Mouse (Mus musculus) adrenal gland, postnatal 10 days (tissue): ENCODE results near the gene Sash1. TPM values are rescaled to one million over a fixed set of nuclear protein-coding genes. Genes with fewer than 3 reads are reported as not detected.

Experiments
- DNase-seq: peaks from one replicate; pipeline ENCODE4 v3.0.0; 2021; ENCODE audit warnings: mixed read lengths
- total RNA-seq, 2 experiments: library from RNA; stranded (reverse); gene quantifications; 2 replicates each; pipeline ENCODE4 v1.2.3; 2021

Gene Sash1
- total RNA-seq, 2 experiments from 2014 or later, result 47.7 to 50.6 TPM

DNA sequence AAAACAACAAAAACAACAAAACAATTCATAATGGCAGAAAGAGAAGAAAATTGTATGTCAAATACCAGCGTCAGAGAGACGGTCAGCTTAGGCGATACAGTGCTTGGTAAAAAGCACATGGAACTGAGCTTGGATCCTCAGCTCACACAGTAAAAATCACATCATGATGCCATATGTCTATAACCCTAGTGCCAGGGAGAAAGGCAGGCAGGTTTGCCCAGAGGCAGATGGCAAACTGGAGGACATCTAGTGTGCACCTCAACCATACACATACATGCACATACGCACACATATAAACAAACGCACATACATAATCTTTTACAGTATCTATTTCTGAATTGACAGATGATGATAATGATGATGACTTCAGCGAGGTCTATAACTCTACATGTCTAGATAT lies 96.8 kb downstream of the Sash1 start:
- DNase-seq, result no peak

DNA sequence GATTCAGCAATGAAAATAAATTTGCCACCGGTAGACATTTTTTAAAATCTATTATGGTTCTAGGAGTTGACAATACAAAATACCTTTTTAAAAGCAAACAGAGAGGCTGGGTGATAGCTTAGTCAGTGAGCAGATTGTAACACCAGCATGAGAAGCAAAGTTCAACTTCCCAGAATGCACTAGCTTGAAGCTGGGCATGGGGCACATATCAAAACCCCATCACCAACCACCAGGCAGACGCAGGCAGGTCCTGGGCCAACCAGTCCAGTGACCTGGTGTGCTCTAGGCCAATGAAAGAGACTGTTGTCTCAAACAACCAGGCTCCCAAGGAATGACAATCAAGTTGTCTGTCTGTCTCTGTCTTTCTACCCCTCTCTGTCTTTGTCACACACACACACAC lies 98.6 kb downstream of the Sash1 start:
- no peak for DNase-seq

DNA sequence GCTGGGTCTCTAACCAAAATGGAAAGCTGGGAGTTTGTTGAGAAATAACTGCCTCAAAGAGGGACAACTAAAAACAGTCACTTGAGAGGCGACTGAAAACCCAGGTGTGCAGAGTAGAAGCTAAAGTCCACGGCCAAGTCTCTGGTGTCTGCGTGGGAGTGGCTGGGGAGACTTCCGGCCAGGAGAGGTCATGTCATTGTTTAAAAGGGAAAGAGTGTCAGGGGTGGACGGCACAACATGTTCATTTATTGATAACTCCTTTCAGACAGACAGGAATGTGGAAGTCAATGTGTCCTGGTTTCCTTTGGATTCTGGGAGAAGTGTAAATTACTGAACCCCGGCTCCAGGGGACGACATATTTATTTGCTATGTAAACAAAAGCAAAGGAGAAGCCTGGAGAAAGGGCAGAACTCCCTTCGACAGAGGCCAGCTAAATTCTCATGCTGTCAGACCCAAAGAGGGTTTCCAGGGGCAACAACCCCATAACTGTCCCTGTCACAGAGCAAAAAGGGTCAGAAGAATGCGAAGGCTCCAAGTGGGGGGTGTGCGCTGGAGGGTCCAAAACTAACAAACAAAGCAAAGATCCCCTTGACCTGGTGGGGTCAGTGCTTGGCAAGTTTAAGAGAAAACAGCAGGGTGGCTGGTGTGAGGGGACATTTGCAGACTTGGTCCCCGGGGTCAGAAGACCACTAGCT lies 100.3 kb downstream of the Sash1 start:
- no peak for DNase-seq

DNA sequence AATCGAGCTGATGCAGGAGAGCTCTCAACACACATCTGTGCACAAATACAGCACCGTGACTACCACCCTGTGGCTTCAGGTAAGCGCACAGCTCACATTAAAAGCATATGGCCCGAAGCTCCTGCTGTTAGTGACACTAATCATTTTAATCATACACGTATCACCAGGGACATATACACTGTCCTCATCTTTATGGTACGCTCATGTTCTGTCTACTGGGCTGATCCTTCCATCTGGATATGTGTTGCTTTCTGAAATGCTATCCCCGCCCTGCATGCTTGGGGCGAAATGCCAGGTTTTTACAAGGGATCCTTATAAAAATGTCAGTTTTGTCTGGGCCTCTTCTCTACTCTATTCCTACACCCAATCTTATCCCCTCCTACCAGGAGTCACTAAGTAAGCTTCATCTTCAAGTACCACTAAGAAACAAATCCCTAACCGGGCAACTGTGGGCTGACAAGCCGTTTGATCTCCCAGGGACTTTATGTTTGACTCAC lies 103.9 kb downstream of the Sash1 start:
- DNase-seq, result no peak

DNA sequence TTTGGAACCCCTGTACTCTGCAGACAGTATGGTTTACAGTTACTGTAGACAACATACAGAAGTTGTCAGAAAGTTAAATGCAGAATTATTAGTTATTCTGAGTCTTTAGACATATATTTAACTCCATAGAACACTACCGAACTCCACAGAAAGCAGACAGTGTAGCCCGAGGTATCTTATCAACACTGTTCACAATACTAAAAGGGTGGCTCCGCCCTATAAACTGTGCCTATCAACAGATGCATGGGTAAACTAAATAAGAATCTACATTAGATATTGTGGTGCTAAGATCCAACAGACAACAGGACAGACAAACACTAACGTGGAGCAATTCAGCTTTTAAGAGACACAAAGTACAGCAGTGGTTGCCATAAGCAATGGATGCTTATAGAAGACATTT lies 106.0 kb downstream of the Sash1 start:
- DNase-seq, result no peak

DNA sequence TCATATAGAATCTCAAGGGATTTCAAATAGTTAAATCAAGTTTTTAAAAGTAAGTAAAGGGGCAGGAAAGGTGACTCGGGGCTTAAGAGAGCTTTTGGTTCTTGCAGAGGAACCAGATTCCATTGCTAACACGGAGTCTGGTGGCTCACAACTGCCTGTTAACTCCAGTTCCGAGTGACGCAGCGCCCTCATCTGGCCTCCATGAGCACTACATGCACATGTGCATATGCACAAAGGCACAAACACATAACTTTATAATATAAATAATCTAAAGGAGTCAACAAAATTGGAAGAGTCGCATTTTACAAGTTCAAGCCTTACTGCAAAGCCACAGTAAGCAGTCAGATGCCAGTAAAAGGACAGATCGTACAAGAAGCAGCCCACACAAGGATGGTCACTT lies 107.0 kb downstream of the Sash1 start:
- no peak for DNase-seq

DNA sequence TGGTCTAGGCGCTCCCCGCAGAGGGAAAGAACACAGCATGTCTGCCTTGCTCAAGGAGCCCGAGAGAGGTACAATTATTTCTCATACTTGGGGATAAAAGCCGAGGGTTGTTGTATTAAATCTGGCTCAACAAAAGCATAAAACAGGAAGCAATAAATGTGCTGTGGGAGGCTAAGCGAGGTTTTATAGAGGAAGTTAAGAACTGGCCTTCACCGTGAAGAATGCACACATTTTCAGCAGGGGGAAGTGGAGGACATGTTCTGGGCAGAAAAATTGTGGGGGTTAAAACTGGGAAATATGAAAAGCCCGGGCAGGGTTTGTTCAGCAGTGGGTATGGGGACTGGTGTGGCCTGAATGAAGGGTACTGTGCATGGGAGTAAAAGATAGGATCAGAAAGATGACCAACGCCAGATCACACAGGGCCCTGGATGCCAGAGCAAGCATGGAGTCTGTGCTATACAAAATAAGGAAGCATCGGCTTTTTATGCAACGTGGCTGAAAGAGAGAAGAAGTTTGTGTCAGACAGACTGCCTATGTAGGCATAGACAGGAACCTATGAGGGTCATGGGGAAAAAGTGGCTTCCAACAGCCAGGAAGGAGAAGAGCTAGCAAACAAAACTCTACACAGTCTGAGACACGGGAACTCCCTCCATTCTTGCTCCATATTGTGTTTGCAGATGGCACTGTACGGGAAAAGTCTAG lies 108.2 kb downstream of the Sash1 start:
- no peak for DNase-seq

DNA sequence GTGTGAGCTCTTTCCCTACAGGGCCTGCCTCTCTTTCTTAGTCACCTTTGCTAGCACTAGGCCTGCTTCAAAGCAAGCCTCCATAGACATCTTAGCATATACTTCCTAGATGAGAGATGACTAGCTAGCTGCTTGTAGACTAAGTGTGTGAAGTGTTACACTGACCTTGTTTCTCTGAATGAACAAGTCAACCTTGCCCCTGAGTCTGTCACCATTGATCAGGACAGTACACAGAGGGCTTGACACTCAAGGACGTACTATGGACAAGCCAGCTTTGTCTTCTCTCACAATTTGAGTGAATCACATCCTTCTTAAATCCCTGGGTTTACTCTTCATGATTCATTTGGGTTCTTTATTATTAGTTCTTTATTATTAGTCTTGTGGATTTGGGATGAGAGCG lies 109.1 kb downstream of the Sash1 start:
- peak; percentile 35 for DNase-seq

DNA sequence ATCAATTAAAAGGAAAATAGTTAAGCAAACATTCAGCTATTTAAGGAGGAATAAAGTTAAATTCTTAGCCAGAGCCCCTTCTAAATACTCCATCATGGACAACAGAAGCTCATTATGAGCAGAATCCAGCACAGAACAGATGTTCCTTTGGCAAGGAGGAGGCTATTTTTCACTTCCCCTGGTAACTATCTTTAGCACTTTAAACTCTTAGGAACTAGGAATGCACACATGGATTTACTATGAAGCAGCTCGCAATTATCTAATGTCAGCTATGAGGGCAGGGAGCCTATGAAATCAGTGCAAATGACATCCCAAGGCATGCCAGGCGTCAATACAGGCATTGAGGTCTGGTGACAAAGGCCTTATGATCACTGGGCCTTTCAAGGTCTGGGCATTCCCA lies 110.1 kb downstream of the Sash1 start:
- DNase-seq, result no peak

DNA sequence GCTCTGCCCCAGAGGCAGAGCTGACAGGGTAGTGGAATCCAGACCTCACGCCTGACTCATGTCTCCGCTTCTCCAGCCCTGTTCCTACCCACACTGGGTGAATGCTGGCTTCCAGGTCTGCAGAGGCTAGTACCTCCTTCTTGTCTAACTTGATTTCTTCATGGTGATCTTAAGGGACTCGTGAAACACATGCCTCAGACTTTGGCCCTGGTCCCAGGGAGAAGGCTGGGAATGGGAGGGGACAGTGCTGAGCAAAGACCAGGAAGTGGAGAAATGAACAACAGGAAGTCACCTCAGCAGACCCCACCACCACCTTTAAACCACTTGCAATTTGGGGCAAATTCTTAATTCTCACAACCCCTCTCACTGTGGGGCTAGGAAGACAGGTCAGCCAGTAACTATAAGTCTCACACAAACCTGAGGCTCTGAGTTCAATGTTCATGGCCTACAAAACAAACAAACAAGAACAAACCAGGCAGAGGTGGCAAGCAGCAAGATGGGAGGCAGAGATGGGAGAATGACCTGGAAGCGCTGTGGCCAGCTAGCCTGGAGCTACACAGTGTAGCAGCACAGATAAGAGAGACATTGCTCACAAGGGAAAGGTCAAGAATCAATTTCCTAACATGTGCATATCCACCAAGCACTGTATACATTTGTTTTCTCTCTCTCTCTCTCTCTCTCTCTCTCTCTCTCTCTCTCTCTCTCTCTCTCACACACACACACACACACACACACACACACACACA lies 113.2 kb downstream of the Sash1 start:
- peak; percentile 80 for DNase-seq

DNA sequence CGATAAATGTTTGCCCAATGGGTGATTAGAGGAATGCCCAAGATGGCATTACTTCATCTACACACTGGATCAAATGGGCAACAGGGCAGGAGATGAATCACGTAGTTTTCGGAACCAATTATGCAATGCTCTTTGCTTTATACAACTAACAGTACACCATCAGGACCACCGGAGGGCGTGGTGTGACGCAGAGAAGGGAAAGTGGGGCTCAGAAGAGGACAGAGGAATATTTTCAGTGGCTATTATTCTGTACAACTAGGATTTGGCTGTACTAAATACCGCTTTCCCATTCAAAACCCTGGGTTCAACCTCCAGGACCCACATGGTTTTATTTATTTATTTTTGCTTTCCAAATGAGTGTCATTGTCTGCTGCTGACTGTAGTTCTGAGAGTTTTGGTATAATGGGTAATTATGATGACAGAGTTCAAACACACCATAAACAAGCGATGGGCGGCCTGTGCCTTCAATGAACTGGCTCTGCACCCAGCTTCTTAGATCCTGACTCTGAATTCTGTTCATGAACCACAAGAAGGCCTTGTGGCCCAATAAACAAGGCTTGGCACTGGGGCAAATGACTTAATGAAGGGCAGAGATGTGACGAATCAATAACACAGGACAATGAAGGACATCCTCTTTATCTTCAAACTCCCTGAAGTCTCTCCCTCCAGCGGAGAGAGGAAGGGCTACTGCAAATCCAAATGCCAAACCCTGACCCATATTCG lies 114.8 kb downstream of the Sash1 start:
- DNase-seq, result peak; percentile 59

DNA sequence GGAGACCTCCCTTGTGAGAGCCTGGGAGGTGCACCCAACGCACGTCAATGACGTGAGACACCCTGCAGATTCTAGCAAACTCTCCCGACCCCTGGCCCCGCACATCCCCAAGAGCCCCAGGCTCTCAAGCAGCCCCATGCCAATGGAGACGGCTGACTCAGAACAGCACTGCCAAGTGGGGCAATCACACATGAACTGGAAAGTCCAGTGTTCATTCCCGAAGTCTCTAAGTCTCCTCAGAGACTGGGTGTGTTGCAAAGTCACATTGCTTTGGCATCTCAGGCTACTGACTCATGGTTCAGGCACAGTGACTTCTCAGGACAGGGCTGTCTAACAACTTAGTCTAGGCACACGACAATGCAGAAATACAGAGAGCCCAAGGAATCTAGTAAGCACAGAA lies 117.2 kb downstream of the Sash1 start:
- peak; percentile 70 for DNase-seq

DNA sequence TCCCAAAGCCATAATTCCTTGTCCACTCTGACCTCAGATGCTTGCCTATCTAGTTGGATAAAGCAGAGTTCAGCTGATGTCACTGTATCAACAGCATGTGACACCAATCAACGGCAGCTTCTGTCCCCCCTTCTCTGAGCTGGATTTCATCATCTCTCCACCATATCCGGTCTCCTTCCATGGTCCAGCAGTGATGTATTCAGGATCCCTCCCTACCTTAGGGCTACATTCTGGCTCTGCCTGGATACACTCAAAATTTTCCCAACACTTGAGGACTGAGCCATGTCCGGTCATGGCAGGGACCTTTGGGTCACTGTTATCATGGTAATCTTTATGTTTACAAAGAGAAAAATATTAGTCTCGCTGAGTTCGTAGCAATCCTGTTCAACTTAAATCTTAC lies 118.5 kb downstream of the Sash1 start:
- DNase-seq, result no peak

DNA sequence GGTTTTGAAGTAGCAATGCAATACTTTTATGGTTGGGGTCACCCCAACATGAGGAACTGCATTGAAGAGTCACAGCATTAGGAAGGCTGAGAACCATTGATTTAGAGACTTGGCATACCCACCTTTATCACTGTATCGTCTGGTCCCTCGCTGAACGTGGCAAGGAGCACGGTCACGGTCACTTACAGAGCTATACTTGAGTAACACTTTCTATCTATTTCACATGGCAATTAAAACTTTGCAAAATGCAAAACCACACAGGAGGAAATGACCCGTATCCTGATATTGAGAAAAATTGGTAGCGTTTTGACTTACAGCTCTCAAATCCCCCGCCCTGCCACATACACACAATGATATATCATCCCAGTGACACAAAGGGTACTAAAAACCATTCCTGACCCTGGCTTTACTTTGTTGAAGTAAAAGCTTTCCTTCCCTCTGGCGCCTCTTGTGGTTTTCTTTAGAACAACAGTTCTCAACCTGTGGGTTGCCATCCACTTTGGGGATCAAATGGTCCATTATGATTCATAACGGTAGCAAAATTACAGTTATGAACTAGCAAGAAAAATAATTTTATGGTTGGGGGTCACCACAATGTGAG lies 119.8 kb downstream of the Sash1 start:
- peak; percentile 51 for DNase-seq

DNA sequence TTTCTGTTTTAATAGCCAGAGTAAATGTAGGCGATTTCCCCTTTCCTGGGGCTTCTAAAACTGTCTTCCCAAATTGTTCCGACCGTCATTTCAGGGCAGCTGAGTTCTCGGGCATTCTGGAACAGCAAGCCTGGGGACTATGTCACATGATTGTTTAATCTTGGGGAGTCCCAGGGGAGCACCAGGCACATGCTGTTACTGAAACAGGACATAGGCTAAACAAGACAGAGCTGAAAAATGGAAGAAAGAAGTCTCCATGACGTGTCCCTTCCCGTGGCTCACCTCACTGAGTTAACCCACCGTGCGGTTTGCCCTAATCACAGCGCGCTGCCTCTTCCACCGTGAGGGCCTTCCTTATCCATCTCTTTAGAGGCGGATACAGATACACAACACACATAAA lies 123.1 kb downstream of the Sash1 start:
- DNase-seq, result peak; percentile 34

DNA sequence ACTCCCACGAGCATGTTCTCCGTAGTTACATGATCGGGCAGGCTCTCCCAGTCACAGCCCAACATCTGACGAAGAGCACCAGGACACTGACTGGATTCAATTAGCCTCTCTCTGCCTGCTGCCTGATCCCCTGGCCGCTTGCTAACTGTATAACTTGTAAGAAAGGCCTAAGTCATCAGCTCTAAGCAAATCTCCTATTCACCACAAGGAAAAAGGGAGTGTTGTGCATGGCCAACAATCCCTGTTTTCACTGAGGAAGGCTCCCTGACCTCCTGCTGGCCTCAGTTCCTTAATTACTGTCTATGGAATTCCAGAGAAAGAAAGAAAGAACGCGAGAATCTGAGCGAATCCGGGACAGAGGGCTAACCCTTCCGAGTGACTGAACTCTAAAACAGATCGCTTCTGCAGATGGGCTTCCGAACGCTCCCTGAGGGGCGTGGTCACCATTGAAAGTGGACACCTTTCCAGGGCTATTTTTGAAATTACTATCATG lies 123.6 kb downstream of the Sash1 start:
- DNase-seq, result peak; percentile 56

DNA sequence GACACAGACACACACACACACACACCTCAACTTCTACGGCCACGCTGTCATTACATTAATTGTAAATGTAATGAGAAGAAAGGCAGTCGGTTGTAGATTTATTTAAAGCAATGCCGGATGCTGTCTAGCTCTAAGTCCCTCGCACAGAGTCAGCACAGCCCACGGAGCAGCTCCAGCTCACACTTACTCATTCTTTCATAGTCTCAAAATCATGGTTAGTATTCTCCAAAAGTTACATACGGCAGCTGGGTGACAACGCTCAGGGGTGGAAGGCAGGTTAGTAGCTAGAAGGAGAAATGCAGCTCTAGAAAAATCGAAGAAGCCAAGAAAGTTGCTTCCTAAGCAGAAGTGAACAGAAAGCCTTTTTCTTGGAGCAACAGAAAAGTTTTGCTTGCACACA lies 124.2 kb downstream of the Sash1 start:
- DNase-seq, result no peak

DNA sequence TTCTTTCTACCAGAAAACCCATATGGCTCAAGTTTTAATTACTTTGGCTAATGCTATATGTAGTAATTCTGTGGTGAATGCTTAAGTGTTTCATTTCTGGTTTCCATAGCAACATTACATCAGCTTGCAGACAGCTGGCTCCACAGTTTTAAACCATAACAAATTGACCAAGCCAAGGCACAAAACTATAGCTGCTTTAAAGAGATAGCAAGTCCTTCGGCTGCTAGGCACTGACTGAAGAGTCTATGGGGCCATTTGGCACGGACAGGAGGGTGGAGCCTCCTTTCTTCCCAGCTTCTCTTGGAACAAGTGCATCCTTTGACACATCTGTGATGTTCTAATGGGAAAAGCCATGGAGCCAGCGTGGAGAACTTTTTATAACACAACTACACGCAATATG lies 125.3 kb downstream of the Sash1 start:
- DNase-seq, result peak; percentile 40

DNA sequence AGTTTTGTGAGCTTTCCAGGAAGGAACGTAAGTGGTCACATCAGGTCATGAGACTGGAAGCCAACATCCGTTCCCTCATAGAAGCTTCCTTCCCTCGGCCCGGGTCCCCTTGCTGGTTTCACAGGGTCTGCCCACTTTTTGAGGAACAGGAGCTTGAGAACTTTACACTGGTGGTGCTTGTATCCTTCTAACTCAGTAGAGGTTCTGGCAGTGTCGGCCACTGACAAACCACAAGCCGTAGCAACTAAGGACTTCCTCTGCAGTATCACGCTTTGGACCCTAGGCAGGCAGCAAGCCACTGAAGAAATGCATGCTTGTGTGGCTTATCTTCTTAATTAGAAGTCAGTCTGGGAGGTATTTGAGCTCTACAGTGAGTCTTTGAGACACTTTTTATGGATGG lies 126.6 kb downstream of the Sash1 start:
- no peak for DNase-seq

DNA sequence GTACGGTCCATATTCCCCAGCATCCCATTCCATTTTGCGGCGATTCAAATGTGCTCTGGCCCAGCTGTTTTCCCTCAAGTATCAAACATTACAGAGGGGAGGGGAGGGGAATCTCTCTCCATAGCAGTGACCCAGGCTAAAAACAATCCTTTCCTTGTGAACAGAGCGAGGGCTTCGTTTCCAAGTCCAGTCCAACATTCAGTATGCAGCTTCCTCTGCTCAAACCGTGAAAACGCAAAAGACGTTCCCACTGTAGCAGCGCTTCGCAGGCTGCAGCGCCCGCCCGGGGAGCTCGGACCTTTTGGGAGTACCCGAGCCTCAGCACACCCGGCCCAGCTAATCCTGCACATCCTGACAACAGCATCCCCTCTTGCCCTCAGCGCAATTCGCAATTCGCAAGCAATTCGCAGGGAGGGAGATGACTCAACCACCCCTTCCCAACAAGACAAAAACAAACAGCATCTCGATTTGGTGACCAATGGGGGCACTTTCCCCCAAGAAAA lies 128.4 kb downstream of the Sash1 start:
- no peak for DNase-seq

DNA sequence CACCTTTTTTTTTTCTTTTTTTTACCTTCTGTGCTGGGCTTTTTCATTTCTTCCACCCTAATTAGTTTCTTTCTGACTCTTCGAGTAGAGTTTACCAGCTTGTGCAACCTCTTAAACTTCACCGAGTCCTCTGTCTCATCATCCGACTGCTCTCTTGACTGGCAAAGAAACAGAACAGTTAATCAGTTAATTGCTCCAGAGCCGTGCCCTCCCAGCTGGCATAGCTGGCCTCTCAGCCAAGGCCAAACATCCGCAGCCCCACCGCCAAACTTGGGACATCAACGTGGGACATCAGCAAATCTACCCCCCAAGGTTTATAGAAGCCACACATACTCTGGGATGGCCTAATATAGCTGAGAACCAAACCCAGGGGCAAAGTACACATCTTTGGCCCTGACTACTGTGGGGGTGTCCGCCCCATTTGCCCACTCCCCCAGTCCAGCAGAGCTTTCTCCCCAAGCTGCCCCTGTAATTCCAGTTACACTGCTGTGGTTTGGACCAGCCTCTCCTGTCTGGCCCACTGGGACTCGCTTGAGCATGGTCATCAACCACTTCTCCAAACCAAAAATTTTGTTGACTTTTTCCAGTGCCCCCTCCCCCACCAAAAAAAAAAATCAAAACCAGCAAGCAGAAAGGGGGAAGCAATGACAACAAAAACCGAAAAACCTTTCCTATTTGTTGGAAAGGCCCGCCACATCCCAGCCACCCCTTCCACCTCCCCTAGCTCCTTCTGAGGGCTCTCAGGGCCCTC lies 129.1 kb downstream of the Sash1 start:
- peak; percentile 50 for DNase-seq
